Mouse (Mus musculus): Measurements from ENCODE around the gene Gpn3.

Gpn3 gene

GRCm38 (mm10) chr5:122371591-122372191, at the start of gene Gpn3:
Gene Gpn3 (plus strand): TSS chr5:122371876.
- no peak for DNase-seq (ENCODE audit: low spot score in 2 of 2)

DNA sequence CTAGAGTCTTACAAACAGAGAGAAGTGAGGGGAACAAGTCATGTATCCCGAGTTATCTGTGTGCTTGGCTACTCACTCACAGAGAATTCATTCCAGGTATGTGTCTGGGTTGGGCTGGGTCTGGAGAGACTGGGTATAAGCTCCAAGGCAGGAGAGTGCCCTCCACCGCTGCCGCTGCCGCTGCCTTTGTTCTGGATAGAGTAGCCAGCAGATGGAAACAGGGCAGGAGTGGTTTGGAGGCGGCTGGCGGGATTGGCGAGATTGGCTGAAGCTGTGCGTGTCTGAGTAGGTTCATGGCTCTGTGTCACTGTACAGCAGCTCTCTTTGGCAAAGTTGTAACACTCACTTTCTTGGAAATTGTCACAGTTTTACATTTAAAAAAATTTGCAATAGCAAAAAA, 48.2 kb upstream of the Gpn3 start:
- no peak for DNase-seq (ENCODE audit: low spot score in 2 of 2)

DNA sequence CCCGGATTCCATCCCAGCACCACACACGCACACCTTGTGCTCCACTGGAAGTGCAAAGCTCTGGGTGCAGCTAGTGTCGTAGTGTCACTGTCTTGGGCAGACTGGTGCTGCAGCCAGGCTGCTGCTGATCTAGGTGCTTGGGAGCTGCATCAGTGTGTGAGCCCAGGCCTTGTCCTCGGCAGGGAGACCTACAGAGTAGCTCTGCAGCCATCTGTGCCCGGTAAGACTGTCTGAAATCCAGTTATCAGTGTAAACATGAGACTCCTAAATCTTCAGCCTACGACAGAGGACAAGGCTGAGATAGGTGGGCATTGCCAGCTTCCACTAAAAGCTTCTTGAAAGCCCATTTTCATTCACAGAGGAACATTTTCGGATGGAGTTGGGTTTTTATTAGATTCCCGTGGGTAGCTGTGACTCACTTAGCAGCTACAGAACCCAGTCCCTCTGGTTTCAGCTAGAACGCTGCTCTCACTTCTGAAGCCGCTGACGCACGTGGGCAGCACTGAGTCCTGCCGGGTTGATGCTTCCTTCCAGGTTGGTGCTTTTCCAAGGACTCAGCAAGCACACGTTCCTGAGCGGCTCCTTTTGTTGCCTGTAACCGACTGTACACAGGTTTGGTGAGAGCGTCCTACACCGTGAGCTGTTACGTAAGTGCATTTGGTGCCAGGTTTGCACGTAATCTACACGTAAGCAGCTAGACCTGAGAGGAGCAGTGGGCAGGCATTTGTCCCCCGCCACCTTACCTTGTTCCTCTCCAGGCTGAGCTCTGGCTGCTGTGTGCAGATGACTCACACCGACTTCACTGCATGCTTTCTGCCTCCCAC, 46.9 kb upstream of the Gpn3 start:
- DNase-seq (ENCODE audit: low spot score in 2 of 2), result peak; percentile 46 to 59

GRCm38 (mm10) chr5:122325477-122325876, 46.2 kb upstream of the Gpn3 start:
- no peak for DNase-seq (ENCODE audit: low spot score in 2 of 2)

GRCm38 (mm10) chr5:122327283-122327682, 44.4 kb upstream of the Gpn3 start:
- DNase-seq (ENCODE audit: low spot score in 2 of 2), result no peak

- DNase-seq (ENCODE audit: low spot score in 2 of 2), result no peak
These were observed 41.4 kb upstream of the Gpn3 start for GRCm38 (mm10) chr5:122330269-122330668.

DNA sequence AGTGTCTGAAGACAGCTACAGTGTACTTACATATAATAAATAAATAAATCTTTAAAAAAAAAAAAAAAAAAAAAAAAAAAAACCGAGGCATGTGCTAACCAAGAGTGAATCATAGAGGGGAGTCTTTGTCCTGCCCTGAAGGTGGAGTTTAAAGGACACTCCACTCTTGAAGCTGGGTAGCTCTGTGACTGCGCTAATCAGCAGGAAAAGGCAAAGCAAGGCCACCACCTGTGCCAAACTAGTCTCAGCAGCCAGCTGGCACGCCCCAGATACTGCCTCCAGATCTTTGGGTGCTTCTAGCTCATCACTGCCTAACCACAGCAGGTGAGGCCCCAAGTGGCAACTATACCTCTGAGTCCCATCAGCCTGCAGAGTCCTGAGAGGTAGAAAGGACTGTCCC, 37.0 kb upstream of the Gpn3 start:
- DNase-seq (ENCODE audit: low spot score in 2 of 2), result no peak

GRCm38 (mm10) chr5:122336554-122337294, 35.0 kb upstream of the Gpn3 start:
- no peak for DNase-seq (ENCODE audit: low spot score in 2 of 2)

DNA sequence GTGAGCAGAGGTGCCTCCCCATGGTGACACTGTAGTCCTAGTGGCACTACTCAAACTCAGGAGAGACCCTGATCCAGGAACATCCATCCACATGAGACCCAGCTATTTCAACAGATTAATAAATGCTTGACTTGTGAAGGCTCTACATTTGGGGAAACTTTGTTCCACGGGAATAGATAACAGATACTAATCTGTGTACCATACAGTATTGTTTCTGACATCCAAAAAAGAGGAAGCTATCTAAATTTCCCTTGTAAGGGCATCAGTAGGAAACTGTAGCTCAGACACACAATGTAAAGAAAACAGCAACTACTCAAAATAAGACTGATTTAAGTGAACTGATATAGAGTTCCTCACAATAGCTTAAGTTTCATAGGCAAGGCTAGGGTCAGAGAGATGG, 28.8 kb upstream of the Gpn3 start:
- DNase-seq (ENCODE audit: low spot score in 2 of 2), result no peak

DNA sequence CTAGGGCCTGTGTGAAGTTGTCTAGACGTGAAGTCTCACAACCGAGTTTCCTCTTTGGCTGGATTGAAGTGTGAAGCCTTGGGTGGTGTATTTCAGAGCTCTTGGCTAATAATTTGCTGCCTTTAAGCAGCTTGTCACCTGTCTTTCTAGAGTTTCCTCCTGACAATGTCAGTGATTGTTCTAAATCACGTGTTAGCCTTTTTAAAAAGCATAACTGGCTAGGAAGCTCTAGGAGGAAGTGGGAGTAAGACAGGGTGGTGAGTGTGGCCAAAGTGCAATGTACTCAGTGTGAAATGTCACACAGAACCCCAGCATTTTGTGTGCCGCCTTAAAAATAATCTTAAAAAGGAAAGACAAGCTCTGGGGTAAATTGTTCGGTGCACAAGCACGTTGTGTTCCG, 27.9 kb upstream of the Gpn3 start:
- no peak for DNase-seq (ENCODE audit: low spot score in 2 of 2)

DNA sequence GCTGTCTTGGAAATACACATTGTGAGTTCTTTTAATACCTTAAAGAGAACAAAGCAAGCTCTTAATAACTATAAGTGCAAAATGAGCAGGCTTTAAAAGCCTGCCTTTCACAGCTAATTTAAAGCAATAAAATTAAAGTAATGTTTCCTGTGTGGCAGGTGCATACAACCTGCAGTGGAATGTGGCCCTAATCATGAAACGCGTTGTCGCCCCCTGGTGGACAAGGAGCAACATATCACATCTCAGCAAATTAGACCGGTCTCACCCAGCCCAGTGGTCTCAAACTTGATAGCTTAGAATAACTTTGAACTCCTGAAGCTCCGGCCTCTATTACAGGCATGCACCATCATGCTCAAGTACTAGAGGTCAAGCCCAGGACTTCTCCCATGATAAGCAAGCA, 27.4 kb upstream of the Gpn3 start:
- peak; percentile 51 to 67 for DNase-seq (ENCODE audit: low spot score in 2 of 2)

DNA sequence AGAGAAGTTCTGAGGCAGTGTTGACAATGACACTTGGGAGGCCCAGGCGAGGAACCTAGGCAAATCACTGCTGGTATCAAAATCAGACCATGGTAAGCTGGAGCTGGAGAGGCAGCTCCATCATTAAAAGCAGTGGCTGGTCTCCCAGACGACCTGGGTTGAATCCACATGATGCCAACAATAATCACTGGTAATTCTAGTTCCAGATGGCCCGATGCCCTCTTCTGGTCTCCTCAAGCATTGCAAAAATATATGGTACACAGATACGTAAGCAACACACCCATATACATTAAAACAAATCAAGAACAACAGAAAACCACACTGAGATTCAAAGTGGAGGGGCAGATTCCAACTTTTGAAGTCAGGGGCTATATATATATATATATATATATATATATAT, 25.9 kb upstream of the Gpn3 start:
- no peak for DNase-seq (ENCODE audit: low spot score in 2 of 2)

GRCm38 (mm10) chr5:122353807-122354491, 17.7 kb upstream of the Gpn3 start, which contains the start of the genes Rad9b and Vps29:
Gene Rad9b (minus strand): TSS chr5:122354233.
Gene Vps29 (plus strand): TSS chr5:122354369.
- DNase-seq (ENCODE audit: low spot score in 2 of 2), result peak; percentile 96 to 99

- DNase-seq (ENCODE audit: low spot score in 2 of 2), result no peak
These were observed 17.1 kb upstream of the Gpn3 start for GRCm38 (mm10) chr5:122354492-122355067.

GRCm38 (mm10) chr5:122372192-122372769, 605 bp downstream of the Gpn3 start, which contains the start of gene Fam216a:
Gene Fam216a (minus strand): TSS chr5:122372364.
- DNase-seq (ENCODE audit: low spot score in 2 of 2), result peak; percentile 99

DNA sequence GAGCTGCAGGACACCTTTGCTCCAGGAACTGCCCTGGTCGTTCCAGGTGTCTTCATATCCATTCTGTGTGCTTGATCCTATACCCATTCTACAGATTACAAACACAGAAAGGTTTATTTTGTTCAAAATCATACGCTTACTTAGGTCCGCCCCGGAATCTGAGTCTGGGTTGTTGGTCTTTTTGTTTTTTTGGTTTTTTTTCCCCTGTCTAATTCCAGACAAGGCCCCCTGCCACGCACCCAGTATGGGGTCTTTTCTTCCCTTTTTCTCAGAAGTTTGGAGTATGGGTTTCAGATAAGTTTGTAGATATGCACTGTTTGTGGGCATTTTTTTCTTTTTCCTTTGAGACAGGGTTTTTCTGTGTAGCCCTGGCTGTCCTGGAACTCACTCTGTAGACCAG, 1.2 kb downstream of the Gpn3 start:
- no peak for DNase-seq (ENCODE audit: low spot score in 2 of 2)

DNA sequence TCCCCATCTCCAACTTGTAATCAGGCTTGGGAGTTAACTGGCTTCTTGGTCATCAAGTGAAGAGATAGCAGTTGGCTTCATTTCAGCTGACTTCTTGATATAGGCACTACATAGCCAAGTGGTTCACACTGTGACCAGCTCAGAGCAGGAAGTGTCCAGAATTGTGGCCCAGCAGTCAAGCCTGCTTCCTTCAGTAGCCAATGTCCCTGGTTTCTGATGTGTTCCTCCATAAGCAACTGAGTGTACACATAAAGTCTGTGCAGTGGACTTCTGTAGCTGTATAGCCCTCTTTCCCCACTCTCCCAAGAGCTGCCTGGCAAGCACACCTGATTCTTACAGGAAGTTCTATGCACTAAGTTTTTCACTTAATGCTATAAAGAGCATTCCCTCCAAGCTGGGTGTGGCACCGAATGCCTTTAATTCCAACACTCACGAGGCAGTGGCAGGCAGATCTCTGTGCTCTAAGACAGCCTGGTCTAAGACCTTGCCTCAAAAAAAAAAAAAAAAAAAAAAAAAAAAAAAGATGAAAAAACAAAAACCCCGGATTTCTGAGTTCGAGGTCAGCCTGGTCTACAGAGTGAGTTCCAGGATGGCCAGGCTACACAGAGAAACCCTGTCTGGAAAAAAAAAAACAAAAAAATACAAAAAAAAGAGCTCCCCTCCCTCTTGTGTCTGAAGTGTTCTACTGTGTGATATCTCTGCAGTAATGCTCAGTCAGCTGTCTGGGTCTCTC, 5.6 kb downstream of the Gpn3 start:
- DNase-seq (ENCODE audit: low spot score in 2 of 2), result no peak

DNA sequence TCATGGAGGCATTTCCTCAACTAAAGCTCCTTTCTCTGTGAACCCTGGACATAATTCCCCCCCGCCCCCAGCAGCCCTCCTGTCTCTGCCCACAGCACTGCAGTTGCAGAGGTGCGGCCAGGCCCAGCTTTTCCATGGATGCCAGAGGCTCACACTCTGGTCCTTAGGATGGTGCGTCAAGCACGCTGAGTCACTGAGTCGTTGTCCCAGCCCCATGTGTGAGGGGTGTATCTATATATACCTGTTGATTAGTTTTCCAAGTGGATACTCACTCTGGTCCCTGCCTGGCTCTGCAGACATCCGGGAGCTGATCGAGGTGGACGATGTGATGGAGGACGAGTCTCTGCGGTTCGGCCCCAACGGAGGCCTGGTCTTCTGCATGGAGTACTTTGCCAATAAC, 6.5 kb downstream of the Gpn3 start:
- DNase-seq (ENCODE audit: low spot score in 2 of 2), result no peak

GRCm38 (mm10) chr5:122379374-122380155, 7.9 kb downstream of the Gpn3 start:
- peak; percentile 67 to 68 for DNase-seq (ENCODE audit: low spot score in 2 of 2)

- no peak for DNase-seq (ENCODE audit: low spot score in 2 of 2)
These were observed 18.3 kb downstream of the Gpn3 start for GRCm38 (mm10) chr5:122390006-122390405.
